Mouse (Mus musculus): Measurements from ENCODE around the gene Rbfox3.

Rbfox3 gene

GRCm38 (mm10) chr11:118481231-118481630 is 430.2 kb downstream of the Rbfox3 start:
- no peak for DNase-seq (ENCODE audit: low read depth, low spot score)

GRCm38 (mm10) chr11:118479776-118480175 is 431.6 kb downstream of the Rbfox3 start:
- no peak for DNase-seq (ENCODE audit: low read depth, low spot score)

GRCm38 (mm10) chr11:118476396-118477373 is 434.7 kb downstream of the Rbfox3 start, which contains the start of gene Engase:
Gene Engase (plus strand): TSS chr11:118476829.
- peak; percentile 86 for DNase-seq (ENCODE audit: low read depth, low spot score)

- no peak for DNase-seq (ENCODE audit: low read depth, low spot score)
These were observed 435.8 kb downstream of the Rbfox3 start for GRCm38 (mm10) chr11:118475496-118476083.

DNA sequence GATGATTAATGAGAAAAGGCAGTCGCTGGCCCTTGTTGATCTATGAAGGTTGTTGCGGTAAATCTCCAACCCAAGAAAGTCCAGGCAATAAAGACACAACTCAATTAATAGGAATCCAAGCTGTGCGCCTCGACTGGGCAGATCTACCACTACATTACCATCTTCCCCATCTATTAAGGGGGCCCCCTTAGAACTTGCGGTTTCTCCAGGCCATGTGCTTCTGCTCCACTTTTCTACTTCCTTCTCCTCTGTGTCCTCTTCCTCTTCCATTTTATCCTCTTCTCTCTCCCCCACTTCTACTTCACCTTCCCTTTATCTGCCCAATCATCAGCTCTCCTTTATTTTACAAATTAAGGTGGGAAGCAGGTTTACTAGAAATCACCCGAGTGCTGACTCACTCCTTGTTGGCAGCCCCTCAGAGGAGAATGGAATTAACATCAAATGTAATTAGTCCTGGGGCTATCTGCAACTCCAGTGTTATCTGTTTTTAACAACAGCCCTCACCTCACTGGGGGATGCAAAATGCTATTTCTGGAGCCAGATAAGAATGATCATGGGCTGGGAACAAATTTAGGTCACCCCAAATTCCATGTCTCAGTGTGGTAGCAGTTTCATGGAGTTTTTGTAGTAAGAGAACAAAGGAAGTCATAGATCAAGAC is 437.4 kb downstream of the Rbfox3 start:
- DNase-seq (ENCODE audit: low read depth, low spot score), result no peak

GRCm38 (mm10) chr11:118473161-118473560 is 438.2 kb downstream of the Rbfox3 start:
- DNase-seq (ENCODE audit: low read depth, low spot score), result no peak

DNA sequence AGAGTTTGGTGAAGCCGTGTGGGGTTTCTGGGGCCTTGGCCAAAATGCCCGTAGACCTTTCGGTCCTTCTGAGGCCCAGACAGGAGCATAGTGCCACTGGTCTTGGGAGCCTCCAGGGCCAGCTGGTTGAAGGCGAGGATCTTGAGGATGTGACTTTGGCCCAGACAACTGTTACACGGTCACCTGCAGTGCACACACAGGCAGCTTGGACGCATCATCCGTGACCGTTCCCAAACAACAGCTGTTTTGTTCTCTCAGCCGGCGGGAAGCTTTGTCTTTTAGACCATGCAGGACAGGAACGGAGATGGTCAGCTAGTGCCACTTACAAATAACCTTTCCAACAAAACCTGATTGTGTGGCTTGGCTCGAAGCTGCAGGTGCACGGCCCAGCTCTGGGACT is 439.7 kb downstream of the Rbfox3 start:
- DNase-seq (ENCODE audit: low read depth, low spot score), result no peak

GRCm38 (mm10) chr11:118470234-118470966 is 441.0 kb downstream of the Rbfox3 start:
- DNase-seq (ENCODE audit: low read depth, low spot score), result no peak

DNA sequence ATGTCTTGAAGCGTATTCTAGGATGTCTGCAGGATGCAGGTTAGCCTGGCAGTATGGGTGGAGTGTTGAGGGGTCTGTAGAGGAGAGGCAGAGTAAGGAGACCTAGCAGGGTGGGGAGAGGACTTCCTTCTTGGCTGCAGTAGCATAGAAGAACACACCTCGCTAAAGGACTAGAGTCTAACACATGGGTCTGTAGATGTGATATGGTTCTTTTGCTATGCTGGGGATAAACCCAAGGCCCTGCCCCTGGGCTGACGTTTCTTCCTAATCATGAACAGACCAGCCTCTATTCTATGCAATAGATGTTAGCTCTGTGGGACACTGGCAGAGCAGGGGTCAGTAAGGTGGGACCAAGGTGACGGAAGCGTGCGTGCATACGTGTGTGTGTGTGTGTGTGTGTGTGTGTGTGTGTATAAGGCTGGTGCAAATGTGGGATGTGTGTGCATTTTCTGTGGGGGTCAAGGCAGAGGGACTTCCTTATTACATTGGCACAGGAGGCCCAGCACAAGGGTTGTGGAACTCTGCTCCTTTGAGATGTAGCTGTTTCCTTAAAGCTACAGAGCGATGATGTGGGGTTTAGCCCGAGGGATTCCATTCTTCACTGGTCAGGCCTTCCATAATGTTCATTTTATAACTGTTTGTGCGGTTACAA is 441.8 kb downstream of the Rbfox3 start:
- DNase-seq (ENCODE audit: low read depth, low spot score), result no peak

DNA sequence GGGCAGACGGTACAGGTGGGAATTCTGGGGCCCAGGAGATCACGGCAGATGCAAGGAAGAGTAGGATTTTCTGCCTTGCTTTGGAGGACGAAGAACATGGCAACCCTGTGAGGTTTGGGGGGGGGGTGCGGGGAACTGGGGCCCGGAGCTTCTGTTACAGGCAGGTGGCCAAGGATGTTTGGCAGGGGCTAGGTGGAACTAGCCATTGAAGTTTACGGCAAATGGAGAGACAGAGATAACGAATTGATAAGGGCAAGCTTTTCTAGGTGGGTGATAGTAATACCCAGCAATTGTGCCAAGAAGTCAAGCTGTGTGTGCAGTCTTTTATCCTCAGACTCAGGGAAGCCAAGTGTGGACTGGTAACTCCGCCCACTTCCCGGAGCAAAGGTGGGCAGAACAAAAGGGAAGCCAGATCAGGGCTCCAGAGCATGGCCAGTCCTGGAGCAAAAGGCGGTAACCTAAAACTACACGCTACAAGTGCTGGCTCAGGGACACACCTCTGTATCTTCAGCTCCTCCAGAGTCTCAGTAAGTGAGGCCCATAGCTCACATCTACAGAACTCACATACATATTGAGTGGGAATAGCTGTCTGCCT is 443.9 kb downstream of the Rbfox3 start:
- DNase-seq (ENCODE audit: low read depth, low spot score), result no peak

GRCm38 (mm10) chr11:118460280-118460679 is 451.1 kb downstream of the Rbfox3 start:
- DNase-seq (ENCODE audit: low read depth, low spot score), result no peak

DNA sequence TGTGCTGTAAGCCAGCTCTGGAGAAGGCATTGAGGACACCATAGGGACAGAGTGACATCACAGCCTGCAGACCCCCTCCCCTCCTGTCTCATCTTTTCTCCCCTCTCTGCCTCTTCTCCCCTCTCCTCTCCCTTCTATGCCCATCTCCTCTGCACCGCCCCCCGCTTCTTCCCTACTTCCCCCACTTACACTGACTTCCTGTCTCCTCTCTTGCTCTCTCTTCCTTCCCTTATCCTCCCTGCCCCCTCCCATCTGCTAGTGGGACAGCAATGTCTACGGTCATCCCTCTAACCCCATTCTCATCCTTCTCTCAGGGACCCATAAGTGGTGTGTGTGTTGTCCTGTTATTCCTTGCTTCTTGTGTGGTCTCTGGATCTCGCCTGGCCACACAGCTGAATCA is 451.9 kb downstream of the Rbfox3 start:
- DNase-seq (ENCODE audit: low read depth, low spot score), result no peak

GRCm38 (mm10) chr11:118459051-118459450 is 452.3 kb downstream of the Rbfox3 start:
- no peak for DNase-seq (ENCODE audit: low read depth, low spot score)

- no peak for DNase-seq (ENCODE audit: low read depth, low spot score)
These were observed 454.5 kb downstream of the Rbfox3 start for GRCm38 (mm10) chr11:118456937-118457336.

- no peak for DNase-seq (ENCODE audit: low read depth, low spot score)
These were observed 455.6 kb downstream of the Rbfox3 start for GRCm38 (mm10) chr11:118455788-118456187.

DNA sequence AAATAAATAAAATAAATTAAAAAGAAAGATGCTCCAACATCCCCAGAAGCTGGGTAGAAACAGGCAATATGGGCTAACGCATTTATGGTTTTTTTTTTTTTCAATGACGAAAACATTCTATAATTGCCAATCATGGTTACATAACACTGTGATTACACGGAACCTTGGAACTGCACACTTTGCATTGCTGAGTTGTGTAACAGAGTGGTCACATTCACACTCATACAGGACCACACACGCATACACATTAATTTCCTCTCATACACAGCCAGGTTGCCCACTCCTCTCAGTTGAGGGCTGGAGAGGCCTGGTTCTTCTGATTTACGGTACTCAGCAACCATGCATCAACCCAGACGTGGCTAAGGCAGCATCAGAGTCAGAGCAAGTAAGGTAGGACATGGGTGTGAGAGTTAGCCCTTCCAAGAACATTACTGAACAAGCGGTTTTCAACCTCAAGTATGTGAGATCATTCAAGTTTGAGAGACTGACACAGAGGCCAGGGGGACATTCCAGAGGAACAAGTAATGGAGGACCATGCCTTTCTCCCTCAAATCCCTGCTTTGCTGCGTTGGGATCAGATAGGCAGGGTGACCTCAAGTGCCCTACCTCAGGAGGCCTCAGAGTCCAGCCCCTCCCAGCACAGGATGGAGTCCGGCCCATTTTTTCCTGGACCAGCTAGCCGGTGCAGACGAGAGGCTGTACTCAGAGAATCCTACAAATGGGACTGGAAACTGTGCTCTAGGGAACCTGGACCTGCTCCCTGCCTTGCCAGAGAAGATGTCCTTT is 457.3 kb downstream of the Rbfox3 start:
- no peak for DNase-seq (ENCODE audit: low read depth, low spot score)

DNA sequence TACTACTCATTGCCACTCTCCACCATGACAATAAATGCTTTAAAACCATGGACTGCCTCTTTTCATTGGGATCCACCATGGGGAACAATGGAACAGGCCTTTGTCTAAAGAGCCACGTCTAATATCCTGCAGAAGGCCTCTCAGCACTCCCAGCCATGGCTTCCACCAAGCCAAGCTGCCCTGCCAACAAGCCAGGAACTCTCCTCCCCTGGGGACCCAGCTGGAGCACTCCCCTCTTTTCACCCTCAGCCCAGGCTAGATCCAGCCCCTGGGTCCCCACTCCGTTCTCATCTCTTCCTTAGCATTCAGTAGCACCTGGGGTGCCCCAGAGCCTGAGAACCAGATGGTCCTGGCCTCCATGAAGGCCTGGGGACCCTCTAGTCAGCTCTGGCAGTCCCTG is 458.4 kb downstream of the Rbfox3 start:
- DNase-seq (ENCODE audit: low read depth, low spot score), result no peak

GRCm38 (mm10) chr11:118451211-118451610 is 460.2 kb downstream of the Rbfox3 start:
- no peak for DNase-seq (ENCODE audit: low read depth, low spot score)

- DNase-seq (ENCODE audit: low read depth, low spot score), result no peak
These were observed 463.0 kb downstream of the Rbfox3 start for GRCm38 (mm10) chr11:118448385-118448784.

DNA sequence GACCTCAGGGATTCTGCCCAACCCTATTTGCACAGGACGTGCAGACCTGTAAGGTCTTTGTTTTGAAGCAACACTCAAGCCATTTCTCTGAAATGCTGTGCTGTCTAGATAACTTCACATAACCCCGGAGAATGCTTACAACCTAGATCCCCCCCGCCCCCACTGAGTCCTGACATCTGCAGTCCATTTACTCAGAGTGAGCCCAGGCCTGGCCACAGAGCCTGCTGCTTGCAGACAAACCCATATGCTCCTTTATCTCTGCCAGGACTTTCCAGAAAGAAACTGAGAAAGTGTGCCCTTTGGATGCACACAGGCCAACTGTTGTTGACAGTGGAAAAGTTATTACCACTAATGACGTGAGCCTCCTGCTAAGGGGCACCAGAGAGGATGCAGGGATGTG is 464.1 kb downstream of the Rbfox3 start:
- DNase-seq (ENCODE audit: low read depth, low spot score), result no peak
